Mouse (Mus musculus): ENCODE results near the gene Tanc1. TPM values are rescaled to one million over a fixed set of nuclear protein-coding genes. Genes with fewer than 3 reads are reported as not detected.

Gene Tanc1
- polyA plus RNA-seq, 1 experiment from 2014 or later = 10.8 TPM

DNA sequence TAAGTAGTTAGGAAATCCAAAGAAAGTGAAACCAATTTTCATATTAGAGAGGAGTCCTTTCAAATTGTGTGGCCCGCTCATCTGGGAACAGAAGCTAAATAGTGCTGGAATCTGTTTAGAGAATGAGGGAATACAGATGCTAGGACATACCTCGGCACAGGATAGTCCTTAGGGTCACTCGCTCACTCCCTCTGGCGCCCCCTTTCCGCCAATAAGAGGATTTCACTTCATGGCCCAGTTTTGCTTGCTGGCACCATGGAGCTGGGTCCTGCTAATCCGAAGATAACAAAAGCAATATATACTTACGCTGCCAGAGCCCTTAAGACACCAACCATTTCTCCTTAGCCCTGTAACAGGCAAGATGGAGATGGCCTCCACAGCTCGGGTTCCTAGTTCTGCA lies 15.3 kb upstream of the Tanc1 start:
- no peak overlapping the region for H3K27ac ChIP-seq (replicated peaks)
- no peak for ATAC-seq (ENCODE audit: low FRiP score, low read depth)
- no peak overlapping the region for H3K4me2 ChIP-seq (replicated peaks)
- H3K4me1 ChIP-seq = peaks cover 21% of the 10 kb centered on the region; the same call in 1 of the 2 replicates
- H3K9ac ChIP-seq (replicated peaks) = no peak overlapping the region
- no peaks in the 10 kb centered on the region for H3K9me3 ChIP-seq
- H3K36me3 ChIP-seq = no peaks in the 10 kb centered on the region
- WGBS = 59% methylated on average over 8 of the region's 8 CpGs
- H3K4me3 ChIP-seq = no peak overlapping the region
- no peaks in the 10 kb centered on the region for H3K27me3 ChIP-seq

- Histone ChIP-seq H3K27me3 (peaks cover 2% of the 10 kb centered on the region), H3K9ac (replicated peaks) (no peak overlapping the region), H3K27ac (replicated peaks) (no peak overlapping the region), H3K4me1 (peaks cover 21% of the 10 kb centered on the region; the same call in 1 of the 2 replicates), H3K36me3 (no peaks in the 10 kb centered on the region), H3K4me3 (no peak overlapping the region), H3K4me2 (replicated peaks) (no peak overlapping the region), H3K9me3 (no peaks in the 10 kb centered on the region)
- ATAC-seq (ENCODE audit: low FRiP score, low read depth) = no peak
- 91% methylated on average over 6 of the region's 6 CpGs for WGBS
These were observed 13.6 kb upstream of the Tanc1 start for GRCm38 (mm10) chr2:59598286-59598685.

DNA sequence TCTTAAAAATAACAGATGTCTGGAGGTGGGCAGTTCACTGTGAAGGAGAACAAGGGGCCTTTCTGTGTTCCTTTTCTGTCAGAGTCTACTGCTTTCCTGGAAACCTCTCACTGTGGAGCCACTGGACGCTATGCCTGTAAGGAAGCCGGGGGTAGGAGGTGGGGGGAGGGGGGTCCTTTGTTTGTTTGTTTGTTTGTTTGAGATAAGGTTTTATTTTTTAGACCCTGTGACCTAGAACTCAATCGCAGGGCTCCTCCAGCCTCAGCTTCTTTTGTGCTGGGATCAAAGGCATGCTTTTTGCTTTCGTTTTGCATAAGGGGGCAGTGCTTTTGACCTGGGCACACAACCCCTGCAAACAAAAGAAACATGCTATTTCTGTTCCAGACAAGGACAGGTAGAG lies 12.9 kb upstream of the Tanc1 start:
- no peak overlapping the region for H3K4me2 ChIP-seq (replicated peaks)
- WGBS = 31% methylated on average over 4 of the region's 4 CpGs
- no peaks in the 10 kb centered on the region for H3K36me3 ChIP-seq
- H3K27me3 ChIP-seq = peaks cover 8% of the 10 kb centered on the region
- H3K27ac ChIP-seq (replicated peaks) = no peak overlapping the region
- no peak for ATAC-seq (ENCODE audit: low FRiP score, low read depth)
- H3K9me3 ChIP-seq = no peaks in the 10 kb centered on the region
- H3K4me1 ChIP-seq = peaks cover 21% of the 10 kb centered on the region; the same call in 1 of the 2 replicates
- no peak overlapping the region for H3K9ac ChIP-seq (replicated peaks)
- H3K4me3 ChIP-seq = no peak overlapping the region

GRCm38 (mm10) chr2:59599338-59600111 lies 12.3 kb upstream of the Tanc1 start:
- H3K27me3 ChIP-seq = peaks cover 8% of the 10 kb centered on the region
- WGBS = 32% methylated on average over 7 of the region's 7 CpGs
- no peaks in the 10 kb centered on the region for H3K36me3 ChIP-seq
- no peak overlapping the region for H3K27ac ChIP-seq (replicated peaks)
- no peak overlapping the region for H3K4me2 ChIP-seq (replicated peaks)
- H3K4me3 ChIP-seq = no peak overlapping the region
- no peak overlapping the region for H3K9ac ChIP-seq (replicated peaks)
- ATAC-seq (ENCODE audit: low FRiP score, low read depth) = peak; percentile 47; the same call in 1 of the 2 replicates
- no peaks in the 10 kb centered on the region for H3K9me3 ChIP-seq
- peaks cover 16% of the 10 kb centered on the region; the same call in 1 of the 2 replicates for H3K4me1 ChIP-seq

DNA sequence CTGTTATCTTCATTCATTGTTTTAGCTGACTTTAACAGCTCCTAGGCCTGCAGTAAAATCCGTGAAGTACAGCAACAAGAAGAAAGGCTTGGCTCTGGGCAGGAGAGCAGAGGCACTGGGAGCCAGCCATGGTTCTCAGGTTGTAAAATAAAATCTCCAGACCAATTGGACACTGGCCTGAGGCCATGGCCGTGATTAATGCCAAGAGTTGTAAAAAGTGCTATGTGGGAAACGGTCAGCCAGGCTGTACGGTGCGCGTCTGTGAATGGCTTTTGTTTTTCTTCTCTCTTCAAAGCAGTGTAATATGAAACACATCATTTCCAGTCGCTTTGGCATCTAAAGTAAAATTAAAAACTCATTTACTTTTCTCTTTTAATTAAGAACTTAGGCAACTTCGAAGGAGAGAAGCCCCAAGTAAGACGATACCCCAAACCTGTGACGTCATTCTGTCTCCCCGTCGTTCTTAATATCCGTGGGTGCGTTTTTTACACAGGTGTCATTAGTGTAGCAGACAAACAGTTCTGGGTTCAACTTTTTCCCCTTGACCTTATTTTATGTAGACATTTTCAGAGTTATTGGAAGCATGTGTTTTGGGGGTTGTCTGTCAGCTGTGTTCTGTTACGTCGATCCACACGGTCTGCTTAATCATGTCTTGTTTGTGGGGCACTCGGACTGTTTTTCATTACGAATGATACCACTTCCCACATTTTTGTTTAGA lies 11.6 kb upstream of the Tanc1 start:
- no peaks in the 10 kb centered on the region for H3K36me3 ChIP-seq
- H3K4me2 ChIP-seq (replicated peaks) = no peak overlapping the region
- 80% methylated on average over 19 of the region's 19 CpGs for WGBS
- no peak for ATAC-seq (ENCODE audit: low FRiP score, low read depth)
- H3K9me3 ChIP-seq = no peaks in the 10 kb centered on the region
- no peak overlapping the region for H3K27ac ChIP-seq (replicated peaks)
- peaks cover 16% of the 10 kb centered on the region; the same call in 1 of the 2 replicates for H3K4me1 ChIP-seq
- peaks cover 8% of the 10 kb centered on the region for H3K27me3 ChIP-seq
- H3K9ac ChIP-seq (replicated peaks) = no peak overlapping the region
- H3K4me3 ChIP-seq = no peak overlapping the region

DNA sequence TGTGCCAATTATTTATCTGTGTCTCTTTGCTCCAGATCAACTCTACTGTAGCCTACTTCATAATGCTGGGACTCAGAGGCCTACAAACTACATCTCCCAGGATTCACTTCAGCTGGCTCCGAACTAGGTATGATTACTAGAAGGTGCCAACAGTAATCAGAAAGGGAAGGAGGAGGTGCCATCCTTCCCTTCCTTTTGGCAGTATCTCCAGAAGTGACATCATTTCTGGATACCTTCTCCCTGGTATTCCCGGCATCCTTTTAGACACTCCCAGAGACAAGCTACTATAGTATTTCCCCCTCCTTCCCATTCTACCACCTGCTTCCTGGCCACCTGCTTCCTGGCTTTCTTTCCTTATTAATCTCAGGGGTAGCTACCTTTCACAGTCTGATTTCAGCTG lies 10.9 kb upstream of the Tanc1 start:
- Histone ChIP-seq H3K4me1 (peaks cover 16% of the 10 kb centered on the region; the same call in 1 of the 2 replicates), H3K4me2 (replicated peaks) (no peak overlapping the region), H3K36me3 (no peaks in the 10 kb centered on the region), H3K27ac (replicated peaks) (no peak overlapping the region), H3K4me3 (no peak overlapping the region), H3K9me3 (no peaks in the 10 kb centered on the region), H3K27me3 (peaks cover 8% of the 10 kb centered on the region), H3K9ac (replicated peaks) (no peak overlapping the region)
- 77% methylated on average over 2 of the region's 2 CpGs for WGBS
- no peak for ATAC-seq (ENCODE audit: low FRiP score, low read depth)

DNA sequence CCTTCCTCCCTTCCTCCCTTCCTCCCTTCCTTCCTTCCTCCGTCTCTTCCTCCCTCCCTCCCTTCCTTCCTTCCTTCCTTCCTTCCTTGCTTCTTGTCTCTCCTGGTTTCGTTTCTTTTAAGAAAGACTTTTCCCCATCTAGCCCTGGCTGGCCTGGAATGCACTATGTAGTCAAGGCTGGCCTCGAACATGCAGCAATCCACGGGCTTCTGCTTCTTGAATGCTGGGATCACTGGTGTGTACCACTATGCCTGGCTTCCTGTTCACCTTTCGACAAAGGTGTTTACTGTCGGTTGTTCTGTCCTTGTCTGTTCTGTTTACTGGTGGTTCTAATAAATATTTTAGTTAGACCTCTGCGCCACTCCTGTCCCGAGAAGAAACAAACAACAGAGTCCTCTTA lies 10.4 kb upstream of the Tanc1 start:
- H3K4me1 ChIP-seq = peaks cover 16% of the 10 kb centered on the region; the same call in 1 of the 2 replicates
- 90% methylated on average over 8 of the region's 8 CpGs for WGBS
- no peak overlapping the region for H3K4me3 ChIP-seq
- peaks cover 10% of the 10 kb centered on the region for H3K27me3 ChIP-seq
- no peaks in the 10 kb centered on the region for H3K36me3 ChIP-seq
- H3K9ac ChIP-seq (replicated peaks) = no peak overlapping the region
- no peak overlapping the region for H3K27ac ChIP-seq (replicated peaks)
- ATAC-seq (ENCODE audit: low FRiP score, low read depth) = no peak
- no peaks in the 10 kb centered on the region for H3K9me3 ChIP-seq
- H3K4me2 ChIP-seq (replicated peaks) = no peak overlapping the region

GRCm38 (mm10) chr2:59608958-59609357 lies 2.9 kb upstream of the Tanc1 start:
- no peaks in the 10 kb centered on the region for H3K9me3 ChIP-seq
- no peak for ATAC-seq (ENCODE audit: low FRiP score, low read depth)

DNA sequence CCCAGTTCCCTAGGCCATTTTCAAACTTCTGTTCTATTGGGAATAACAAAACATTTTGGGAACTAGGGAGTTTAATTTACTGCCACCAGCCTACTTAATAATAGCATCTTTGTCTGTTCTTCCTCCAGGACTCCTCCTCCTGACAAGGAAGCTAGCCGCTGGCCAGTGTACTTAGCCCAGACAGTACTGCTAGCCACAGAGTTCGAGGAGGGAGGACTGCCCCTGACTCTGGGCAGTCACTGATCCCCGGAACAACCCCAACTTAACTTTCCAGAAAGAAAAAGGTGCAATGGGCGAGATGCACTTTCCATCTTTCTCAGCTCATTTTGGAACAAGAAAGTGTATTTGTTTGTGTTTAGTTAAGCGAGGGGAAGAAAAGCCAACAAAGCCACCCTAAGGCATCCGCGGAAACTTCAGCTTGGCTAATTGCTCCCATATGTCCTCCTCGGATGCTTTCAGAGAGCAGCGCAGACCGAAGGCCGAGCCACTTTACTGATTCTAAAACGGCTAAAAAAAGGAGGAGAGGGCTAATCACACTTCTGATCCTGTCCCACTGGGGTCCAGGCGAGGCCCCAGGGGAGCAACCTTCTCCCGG lies 529 bp upstream of the Tanc1 start:
- peak overlapping the region; percentile 70 for H3K9ac ChIP-seq (replicated peaks)
- no peaks in the 10 kb centered on the region for H3K36me3 ChIP-seq
- H3K4me2 ChIP-seq (replicated peaks) = peak overlapping the region; percentile 93
- ATAC-seq (ENCODE audit: low FRiP score, low read depth) = no peak
- WGBS = 0% methylated on average over 14 of the region's 14 CpGs
- peak overlapping the region; percentile 50; the same call in 1 of the 2 replicates for H3K27ac ChIP-seq (replicated peaks)
- peaks cover 29% of the 10 kb centered on the region for H3K4me1 ChIP-seq
- peaks cover 39% of the 10 kb centered on the region for H3K27me3 ChIP-seq
- H3K9me3 ChIP-seq = no peaks in the 10 kb centered on the region
- peak overlapping the region; percentile 76 for H3K4me3 ChIP-seq

More at GRCm38 (mm10) chr2:59608958-59609357, 2.9 kb upstream of the Tanc1 start:
- no peak overlapping the region for H3K4me2 ChIP-seq (replicated peaks)
- no peak overlapping the region for H3K4me3 ChIP-seq
- H3K27me3 ChIP-seq = peaks cover 29% of the 10 kb centered on the region
- H3K9ac ChIP-seq (replicated peaks) = no peak overlapping the region
- H3K27ac ChIP-seq (replicated peaks) = no peak overlapping the region
- peaks cover 22% of the 10 kb centered on the region for H3K4me1 ChIP-seq
- H3K36me3 ChIP-seq = no peaks in the 10 kb centered on the region
- WGBS = 72% methylated on average over 5 of the region's 5 CpGs

DNA sequence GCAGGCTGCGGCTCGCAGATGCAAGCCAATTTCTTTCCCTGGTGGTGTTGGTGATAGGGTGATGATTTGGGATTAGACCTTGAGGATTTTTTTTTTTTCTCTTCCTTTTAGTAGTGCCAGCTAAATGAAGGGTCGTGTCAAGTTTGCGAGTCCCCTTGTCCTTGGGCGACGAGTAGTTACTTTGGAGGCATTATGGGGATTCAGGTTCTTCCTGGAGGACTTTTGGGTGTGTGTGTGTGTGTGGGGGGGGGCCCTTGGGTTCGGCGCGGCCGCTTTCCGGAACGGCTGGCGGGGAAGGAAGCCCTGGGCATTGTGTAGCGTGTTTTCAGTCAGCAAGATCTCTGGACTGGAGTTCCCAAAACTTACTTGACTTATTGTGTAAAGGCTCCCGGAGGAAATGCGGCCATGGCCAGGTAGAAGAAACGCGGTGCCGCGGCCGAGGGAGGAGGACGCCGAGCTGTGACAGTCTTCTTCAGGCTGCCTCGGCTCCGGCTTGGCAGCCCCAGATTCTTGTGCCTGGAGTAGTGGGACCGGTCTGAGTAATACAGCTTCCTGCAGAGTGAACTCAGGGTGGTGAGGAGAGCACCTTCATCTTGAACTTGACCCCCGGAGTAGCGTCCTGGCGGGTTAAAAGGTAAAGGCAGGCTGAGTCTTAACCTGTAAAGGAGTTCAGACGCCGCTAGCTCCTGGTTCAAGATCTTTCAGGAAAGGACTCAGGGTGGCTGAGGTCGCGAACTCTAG lies 1.1 kb downstream of the Tanc1 start:
- Histone ChIP-seq H3K9me3 (no peaks in the 10 kb centered on the region), H3K9ac (replicated peaks) (peak overlapping the region; percentile 70), H3K27ac (replicated peaks) (no peak overlapping the region), H3K36me3 (no peaks in the 10 kb centered on the region), H3K4me2 (replicated peaks) (peak overlapping the region; percentile 93), H3K27me3 (peaks cover 34% of the 10 kb centered on the region), H3K4me1 (peaks cover 29% of the 10 kb centered on the region), H3K4me3 (peak overlapping the region; percentile 76)
- ATAC-seq (ENCODE audit: low FRiP score, low read depth) = 0 out of 2 replicates have a peak, but pooled peaks have one; percentile 24
- WGBS = under 1% methylated on average over 33 of the region's 33 CpGs

DNA sequence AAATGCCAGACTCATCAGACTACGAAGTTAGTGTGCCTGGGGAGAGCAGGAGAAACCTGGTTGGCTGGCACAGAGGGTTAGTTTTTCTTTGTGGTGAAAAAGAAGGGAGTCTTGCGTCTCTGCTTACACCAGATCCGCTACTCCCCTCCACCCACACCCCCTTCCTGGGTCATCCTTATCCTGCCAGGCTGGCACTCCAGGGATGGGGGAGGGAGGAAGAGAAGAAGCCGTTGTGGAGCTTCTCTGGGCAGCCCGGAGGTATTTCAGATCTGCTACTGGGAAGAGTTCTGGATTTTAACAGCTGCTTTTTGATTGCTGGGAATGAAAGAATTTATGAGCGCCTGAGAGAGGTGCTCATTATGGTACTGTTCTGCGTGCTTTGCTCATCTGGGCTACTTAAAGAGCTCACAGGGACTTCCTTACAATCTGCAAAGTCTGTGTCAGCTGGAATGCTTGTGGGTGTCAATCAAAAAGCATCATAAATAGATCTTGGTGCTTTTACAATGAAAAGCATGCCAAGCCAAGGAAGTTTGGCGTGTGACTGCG lies 1.7 kb downstream of the Tanc1 start:
- 10% methylated on average over 9 of the region's 9 CpGs for WGBS
- peaks cover 33% of the 10 kb centered on the region for H3K27me3 ChIP-seq

More for the DNA sequence above, 1.7 kb downstream of the Tanc1 start:
- no peaks in the 10 kb centered on the region for H3K36me3 ChIP-seq
- no peaks in the 10 kb centered on the region for H3K9me3 ChIP-seq
- H3K4me3 ChIP-seq = peak overlapping the region; percentile 76
- peaks cover 29% of the 10 kb centered on the region for H3K4me1 ChIP-seq
- 0 out of 2 replicates have a peak, but pooled peaks have one; percentile 20 for ATAC-seq (ENCODE audit: low FRiP score, low read depth)
- H3K4me2 ChIP-seq (replicated peaks) = peak overlapping the region; percentile 93
- peak overlapping the region; percentile 70 for H3K9ac ChIP-seq (replicated peaks)
- no peak overlapping the region for H3K27ac ChIP-seq (replicated peaks)
